Mouse (Mus musculus) ZHBTc4 (cell line): Measurements from ENCODE around the gene Sgsm2.
"Not testable (repeated sequence)": the region's sequence is repeated elsewhere in the genome, so short reads cannot be mapped to it uniquely, and the experiment has no call there.

Experiments
- DNase-seq: peaks from one replicate; pipeline ENCODE4 v3.0.0-alpha.2; 2011; ENCODE audit warnings: low read depth, low spot score

Sgsm2 gene

GRCm38 (mm10) chr11:74829812-74830211 is 67.0 kb downstream of the Sgsm2 start:
- DNase-seq, result peak; percentile 97

GRCm38 (mm10) chr11:74828965-74829550 is 67.8 kb downstream of the Sgsm2 start:
- no peak for DNase-seq

- DNase-seq, result no peak
Observed at GRCm38 (mm10) chr11:74828404-74828931, 68.4 kb downstream of the Sgsm2 start.

DNA sequence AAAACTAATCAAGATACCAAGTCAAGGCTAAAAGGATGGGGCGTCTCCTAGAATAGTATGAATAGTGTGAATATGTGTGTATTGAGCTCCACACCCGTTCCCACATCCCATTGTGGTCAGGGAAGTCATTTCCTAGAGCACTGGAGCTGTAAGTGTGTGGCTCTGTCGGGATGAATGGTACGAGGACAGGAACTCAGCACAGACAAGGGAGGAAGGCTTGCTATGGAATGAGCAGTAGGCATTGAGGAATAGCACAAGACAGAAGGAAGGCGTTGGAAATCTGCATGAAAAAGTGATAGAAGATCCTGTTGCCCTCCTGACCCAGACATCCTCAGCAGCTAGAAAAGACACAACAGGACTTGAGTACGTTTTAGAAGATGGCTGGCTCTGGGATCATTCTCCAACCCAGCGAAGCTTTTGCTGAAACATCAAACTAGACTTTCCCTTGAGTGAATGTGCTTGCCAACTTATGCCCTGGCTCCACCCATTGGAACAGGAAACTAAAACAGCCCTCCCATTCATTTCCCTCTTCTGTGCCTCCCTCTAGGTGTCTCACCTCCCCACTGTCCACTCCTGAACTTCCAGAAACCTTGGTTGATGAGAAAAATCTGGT is 69.0 kb downstream of the Sgsm2 start:
- DNase-seq, result no peak

- no peak for DNase-seq
Observed at GRCm38 (mm10) chr11:74826702-74827101, 70.2 kb downstream of the Sgsm2 start.

GRCm38 (mm10) chr11:74826151-74826550 is 70.7 kb downstream of the Sgsm2 start:
- peak; percentile 85 for DNase-seq

GRCm38 (mm10) chr11:74822746-74823440 is 74.0 kb downstream of the Sgsm2 start:
- DNase-seq, result no peak

DNA sequence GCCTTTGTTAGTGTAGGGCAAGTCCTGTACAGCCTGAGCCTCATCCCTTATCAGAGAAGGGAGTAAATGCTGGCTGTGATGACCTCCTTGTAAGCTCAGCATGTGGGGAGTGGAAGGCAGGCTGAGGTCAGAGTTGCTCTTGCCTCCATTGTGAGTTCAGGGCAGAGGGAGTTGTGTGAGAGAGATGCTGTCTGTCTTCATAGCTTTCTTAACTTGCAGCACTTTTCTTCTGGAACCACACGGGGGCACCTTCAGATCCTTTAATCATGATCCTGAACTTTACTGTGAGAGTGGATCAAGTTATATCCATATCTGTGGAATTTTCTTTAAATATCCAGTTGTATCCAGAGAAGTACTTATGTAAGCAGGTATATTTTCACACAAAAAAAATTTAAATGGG is 75.4 kb downstream of the Sgsm2 start:
- DNase-seq, result peak; percentile 39

DNA sequence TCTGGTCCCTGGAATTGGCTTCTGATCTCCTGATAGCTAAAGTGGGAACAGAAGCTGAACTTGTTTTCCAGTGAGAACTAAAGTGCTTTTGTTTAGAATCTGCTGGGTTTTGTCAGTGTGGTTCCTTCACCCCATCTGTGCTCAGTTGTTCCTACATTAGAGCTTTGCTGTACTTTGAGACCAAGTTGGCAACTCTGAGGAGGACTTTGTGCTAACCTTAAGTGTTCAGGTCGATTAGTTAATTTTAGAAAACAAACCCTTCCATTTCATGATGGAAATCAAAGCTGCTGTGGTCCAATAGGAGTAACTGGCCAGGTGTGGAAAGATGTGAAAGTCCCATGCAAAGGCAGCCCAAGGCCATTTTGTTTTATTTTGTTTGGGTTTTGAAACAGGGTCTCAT is 75.9 kb downstream of the Sgsm2 start:
- DNase-seq, result no peak

GRCm38 (mm10) chr11:74815795-74816194 is 81.1 kb downstream of the Sgsm2 start:
- DNase-seq, result no peak

DNA sequence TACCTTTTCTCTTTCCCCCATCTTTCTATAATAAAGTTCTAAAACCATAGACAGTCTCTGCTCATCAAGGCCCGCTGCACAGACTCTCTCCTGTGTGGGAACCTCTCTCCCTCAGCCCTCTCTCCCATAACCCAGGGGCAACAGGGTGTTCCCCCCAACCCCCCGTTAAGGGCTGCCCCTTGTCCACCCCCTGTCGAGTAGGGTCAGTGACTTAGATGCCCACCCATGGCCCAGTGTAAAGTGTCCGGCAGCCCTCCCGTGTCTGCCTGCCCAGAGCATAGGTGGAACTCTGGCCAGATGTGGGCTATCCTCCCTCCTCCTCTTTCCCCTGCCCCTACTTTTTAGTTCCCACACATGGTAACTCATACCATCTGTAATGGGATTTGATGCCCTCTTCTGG is 85.3 kb downstream of the Sgsm2 start:
- no peak for DNase-seq

DNA sequence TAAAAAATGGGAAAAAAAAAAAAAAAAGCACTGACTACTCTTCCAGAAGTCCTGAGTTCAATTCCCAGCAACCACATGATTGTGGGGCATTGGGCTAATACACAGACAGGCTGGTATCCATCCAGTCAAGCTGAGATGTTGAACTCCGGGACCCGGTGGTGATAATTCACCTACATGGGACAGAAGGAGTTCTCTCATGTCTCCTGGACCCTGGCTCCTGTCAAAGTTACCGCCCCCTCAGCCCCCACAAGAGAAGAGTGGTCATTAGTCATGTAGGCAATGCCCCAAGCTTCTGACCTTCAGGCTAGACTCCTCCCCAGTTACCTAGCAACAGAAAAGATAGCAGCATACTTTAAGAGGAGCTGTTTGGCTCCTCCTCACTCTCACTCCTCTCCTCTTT is 85.8 kb downstream of the Sgsm2 start:
- DNase-seq, result not testable (repeated sequence)

DNA sequence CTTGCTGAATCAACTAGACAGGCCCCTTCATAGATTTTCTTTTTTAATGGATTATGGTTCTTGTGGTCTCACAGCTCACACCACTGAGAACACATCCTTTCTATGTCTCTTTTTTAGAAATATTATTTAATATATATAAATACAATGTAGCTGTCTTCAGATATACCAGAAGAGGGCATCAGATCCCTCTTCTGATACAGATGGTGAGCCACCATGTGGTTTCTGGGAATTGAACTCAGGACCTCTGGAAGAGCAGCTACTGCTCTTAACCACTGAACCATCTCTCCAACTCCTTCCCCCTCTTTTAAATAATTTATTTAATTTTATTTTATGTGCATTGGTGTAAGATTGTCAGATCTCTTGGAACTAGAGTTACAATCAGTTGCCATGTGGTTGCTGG is 86.7 kb downstream of the Sgsm2 start:
- DNase-seq, result no peak

DNA sequence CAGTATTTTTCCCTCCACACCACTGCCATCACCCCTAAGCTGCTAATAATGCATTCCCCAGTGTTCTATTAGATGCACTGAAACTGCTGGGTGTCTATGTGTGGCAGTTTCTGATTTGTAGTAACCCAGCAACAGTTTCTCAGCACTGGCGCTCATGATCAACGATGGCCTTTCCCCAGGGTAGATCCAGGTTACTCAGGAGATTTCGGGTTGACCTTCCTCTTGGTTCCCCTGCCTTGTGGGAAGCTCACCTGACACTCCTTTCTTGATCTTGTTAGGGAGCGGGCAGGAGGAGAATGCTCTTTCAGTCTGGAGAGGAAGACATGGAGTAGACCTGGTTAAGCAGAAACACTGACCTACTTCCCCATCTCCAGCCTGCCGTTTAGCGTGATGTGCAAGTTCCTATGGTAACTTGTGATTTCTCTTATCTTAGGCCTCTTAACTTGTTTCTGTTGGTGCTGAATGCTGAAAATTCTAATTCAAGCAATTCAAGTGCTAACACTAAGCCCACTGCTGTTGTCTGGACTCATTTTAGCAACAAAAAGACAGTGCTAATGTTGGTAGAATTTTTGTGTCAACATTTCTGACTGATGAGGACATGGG is 88.5 kb downstream of the Sgsm2 start:
- no peak for DNase-seq

DNA sequence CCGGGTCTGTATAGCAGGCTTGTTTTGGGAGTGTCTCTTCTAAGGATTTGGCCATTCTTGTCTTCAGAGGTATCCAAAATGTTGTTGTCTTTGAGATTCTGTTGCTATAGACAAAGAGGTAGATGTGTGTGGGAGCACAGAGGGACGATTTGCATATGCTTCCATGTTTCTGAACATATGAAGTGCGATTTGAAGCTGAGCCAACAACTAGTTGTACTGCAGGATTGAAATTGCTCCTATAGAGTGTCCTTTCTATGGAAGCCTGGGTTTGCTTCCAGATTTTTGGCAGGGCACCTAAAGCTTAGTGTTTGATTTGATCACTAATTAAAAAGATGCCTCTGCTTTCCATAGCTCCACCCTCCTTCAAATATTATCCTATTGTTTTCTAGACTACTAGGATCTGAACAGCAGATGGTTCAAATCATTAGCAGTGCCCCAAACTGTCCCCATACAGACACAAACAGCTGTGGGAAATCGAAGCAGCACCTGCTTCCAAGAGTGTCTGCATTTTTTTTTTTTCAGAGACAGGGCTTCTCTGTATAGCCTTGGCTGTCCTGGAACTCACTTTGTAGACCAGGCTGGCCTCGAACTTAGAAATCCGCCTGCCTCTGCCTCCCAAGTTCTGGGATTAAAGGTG is 89.5 kb downstream of the Sgsm2 start:
- DNase-seq, result no peak

DNA sequence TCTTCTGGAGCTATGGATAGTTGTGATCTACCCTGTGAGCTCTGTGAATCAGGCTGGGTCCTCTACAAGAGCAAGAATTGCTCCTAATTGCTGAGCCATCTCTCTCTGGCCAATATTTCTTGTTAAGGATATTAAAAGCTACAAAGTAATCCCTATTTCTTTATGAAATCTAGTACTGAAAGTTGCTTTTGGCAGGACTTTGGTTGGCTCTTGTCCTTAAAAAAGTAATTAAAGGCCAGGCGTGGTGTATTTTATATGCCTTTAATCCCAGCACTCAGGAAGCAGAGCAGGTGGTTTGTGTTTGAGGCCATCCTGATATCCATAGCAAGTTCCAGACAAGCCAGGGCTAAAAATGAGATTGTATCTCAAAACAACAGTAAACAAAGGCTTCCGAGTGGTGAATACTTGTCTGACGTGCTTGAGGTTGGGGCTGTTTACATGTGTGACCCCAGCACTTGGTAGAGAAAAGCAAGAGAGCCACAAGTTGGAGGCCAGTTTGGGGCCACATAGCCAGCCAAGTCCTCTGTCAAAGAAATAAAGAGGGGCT is 92.7 kb downstream of the Sgsm2 start:
- no peak for DNase-seq

- DNase-seq, result no peak
Observed at GRCm38 (mm10) chr11:74800658-74801057, 96.2 kb downstream of the Sgsm2 start.
